Mouse (Mus musculus) spleen, embryonic (tissue): ENCODE measurements around the gene Tll2.

Experiments used
- CTCF ChIA-PET: fragments of 350-600 bp; sonication (Branson Sonifier 250); formaldehyde crosslinking; loops from one replicate; lab custom pipeline; 2022; lab: Charles Lee

Tll2 gene

GRCm38 (mm10) chr19:41206811-41207344 is at the start of gene Tll2:
Gene Tll2 (minus strand): TSS chr19:41206835.
- CTCF ChIA-PET = no interaction called here

GRCm38 (mm10) chr19:41254584-41254983 is 47.9 kb upstream of the Tll2 start:
- CTCF ChIA-PET = no interaction called here

- CTCF ChIA-PET = no interaction called here
Measured at GRCm38 (mm10) chr19:41248968-41249367, 42.3 kb upstream of the Tll2 start.

- CTCF ChIA-PET = interaction anchor here (0.6 to 0.7 kb wide), 2 partner anchors 170 to 437 kb away, joined by 3 read pairs; no protein-coding TSS in a partner anchor
Measured at GRCm38 (mm10) chr19:41248271-41248670, 41.6 kb upstream of the Tll2 start.

GRCm38 (mm10) chr19:41246271-41246670 is 39.6 kb upstream of the Tll2 start:
- CTCF ChIA-PET = no interaction called here

- CTCF ChIA-PET = no interaction called here
Measured at GRCm38 (mm10) chr19:41244581-41244980, 37.9 kb upstream of the Tll2 start.

- CTCF ChIA-PET = interaction anchor here (0.6 kb wide), 1 partner anchor 11 kb away, joined by 6 read pairs; no protein-coding TSS in a partner anchor
Measured at GRCm38 (mm10) chr19:41241997-41242396, 35.4 kb upstream of the Tll2 start.

GRCm38 (mm10) chr19:41233698-41234097 is 27.1 kb upstream of the Tll2 start:
- CTCF ChIA-PET = no interaction called here

- CTCF ChIA-PET = no interaction called here
Measured at GRCm38 (mm10) chr19:41208326-41208725, 1.7 kb upstream of the Tll2 start.

GRCm38 (mm10) chr19:41206041-41206810 is 409 bp downstream of the Tll2 start:
- CTCF ChIA-PET = no interaction called here

- CTCF ChIA-PET = no interaction called here
Measured at GRCm38 (mm10) chr19:41204159-41205081, 2.2 kb downstream of the Tll2 start.

GRCm38 (mm10) chr19:41197606-41198005 is 9.0 kb downstream of the Tll2 start:
- CTCF ChIA-PET = no interaction called here

GRCm38 (mm10) chr19:41193379-41193778 is 13.3 kb downstream of the Tll2 start:
- CTCF ChIA-PET = no interaction called here

- CTCF ChIA-PET = no interaction called here
Measured at GRCm38 (mm10) chr19:41192953-41193352, 13.7 kb downstream of the Tll2 start.

GRCm38 (mm10) chr19:41191724-41192123 is 14.9 kb downstream of the Tll2 start:
- CTCF ChIA-PET = no interaction called here

- CTCF ChIA-PET = no interaction called here
Measured at GRCm38 (mm10) chr19:41190876-41191434, 15.7 kb downstream of the Tll2 start.

- CTCF ChIA-PET = no interaction called here
Measured at GRCm38 (mm10) chr19:41177331-41177730, 29.3 kb downstream of the Tll2 start.

GRCm38 (mm10) chr19:41176881-41177280 is 29.8 kb downstream of the Tll2 start:
- CTCF ChIA-PET = no interaction called here

- CTCF ChIA-PET = no interaction called here
Measured at GRCm38 (mm10) chr19:41165914-41166235, 40.8 kb downstream of the Tll2 start.

GRCm38 (mm10) chr19:41165144-41165913 is 41.3 kb downstream of the Tll2 start:
- CTCF ChIA-PET = no interaction called here

GRCm38 (mm10) chr19:41164447-41165095 is 42.1 kb downstream of the Tll2 start:
- CTCF ChIA-PET = no interaction called here
